Mouse (Mus musculus) embryonic facial prominence, embryonic 12.5 days (tissue): ENCODE measurements around the gene Bmper. TPM values are rescaled to one million over a fixed set of nuclear protein-coding genes. Genes with fewer than 3 reads are reported as not detected.

ENCODE experiments used
- ATAC-seq: fragments of 200-750 bp; cut with Nextera tagmentation; 2 replicates; pipeline ENCODE4 v1.8.0; 2017; ENCODE audit not compliant: insufficient number of reproducible peaks, insufficient read depth, low FRiP score, low TSS enrichment
- H3K27ac ChIP-seq: fragments of 300-500 bp; sonication (generic); 2 replicates; pipeline ENCODE4 v1.5.1; 2016; ENCODE audit warnings: mild to moderate bottlenecking
- H3K27me3 ChIP-seq: fragments of 300-500 bp; sonication (generic); 2 replicates; pipeline ENCODE4 v1.6.1; 2016; ENCODE audit warnings: mild to moderate bottlenecking, moderate library complexity
- H3K36me3 ChIP-seq: fragments of 300-500 bp; sonication (generic); 2 replicates; pipeline ENCODE4 v1.6.1; 2016; ENCODE audit warnings: mild to moderate bottlenecking
- H3K4me1 ChIP-seq: fragments of 300-500 bp; sonication (generic); 2 replicates; pipeline ENCODE4 v1.6.1; 2016
- H3K4me2 ChIP-seq: fragments of 300-500 bp; sonication (generic); replicated peaks from 2 replicates; pipeline ENCODE4 v1.6.1; 2016; ENCODE audit warnings: mild to moderate bottlenecking, moderate library complexity
- H3K4me3 ChIP-seq: fragments of 300-500 bp; sonication (generic); 2 replicates; pipeline ENCODE4 v1.5.1; 2016; ENCODE audit warnings: mild to moderate bottlenecking
- H3K9ac ChIP-seq: fragments of 300-500 bp; sonication (generic); 2 replicates; pipeline ENCODE4 v1.6.1; 2016; ENCODE audit warnings: mild to moderate bottlenecking, moderate library complexity
- H3K9me3 ChIP-seq: fragments of 300-500 bp; sonication (generic); 2 replicates; pipeline ENCODE4 v1.6.1; 2016; ENCODE audit warnings: mild to moderate bottlenecking, moderate library complexity
- WGBS: fragments of 180-500 bp; shearing (Covaris S2); methylation state at CpG from one replicate; pipeline ENCODE4 v1.1.7; 2016; 5-methylcytosine and 5-hydroxymethylcytosine counted together
- polyA plus RNA-seq: library from polyadenylated mRNA; unstranded; fragments of >200 nt; fragmentation: Nextera tagmentation; extraction: Ambion mirVana; gene quantifications from 2 replicates; pipeline ENCODE4 v1.2.1, GENCODE M21; 2016

The Bmper gene
- polyA plus RNA-seq, 1 experiment from 2014 or later, result 23.8 TPM

DNA sequence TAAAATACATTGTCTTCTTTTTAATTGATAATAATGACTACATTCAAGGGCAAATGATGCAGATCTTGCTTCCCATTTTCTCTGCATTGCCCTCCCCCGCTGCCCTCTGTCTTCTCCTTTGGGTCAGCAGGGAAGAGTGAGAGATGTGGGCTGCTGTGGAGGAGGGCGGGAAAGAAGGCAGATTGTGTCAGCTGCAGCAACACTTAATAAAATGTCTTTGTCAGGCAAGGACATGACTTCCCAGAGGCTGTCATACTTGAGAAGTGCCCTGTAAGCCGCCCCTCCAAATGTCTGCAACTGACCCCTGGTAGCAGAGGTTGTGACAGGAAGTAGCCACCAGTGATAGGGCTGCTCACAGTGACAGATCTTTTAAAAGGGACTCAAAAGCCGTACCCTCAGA lies 83.3 kb downstream of the Bmper start:
- Histone ChIP-seq H3K4me3 (no peak overlapping the region), H3K27me3 (no peaks in the 10 kb centered on the region), H3K36me3 (no peaks in the 10 kb centered on the region), H3K9ac (no peak overlapping the region), H3K4me1 (peaks cover 5% of the 10 kb centered on the region; the same call in 1 of the 2 replicates), H3K4me2 (no peak overlapping the region), H3K9me3 (no peaks in the 10 kb centered on the region), H3K27ac (no peak overlapping the region)
- 70% methylated on average over 4 of the region's 4 CpGs for WGBS
- no peak for ATAC-seq

DNA sequence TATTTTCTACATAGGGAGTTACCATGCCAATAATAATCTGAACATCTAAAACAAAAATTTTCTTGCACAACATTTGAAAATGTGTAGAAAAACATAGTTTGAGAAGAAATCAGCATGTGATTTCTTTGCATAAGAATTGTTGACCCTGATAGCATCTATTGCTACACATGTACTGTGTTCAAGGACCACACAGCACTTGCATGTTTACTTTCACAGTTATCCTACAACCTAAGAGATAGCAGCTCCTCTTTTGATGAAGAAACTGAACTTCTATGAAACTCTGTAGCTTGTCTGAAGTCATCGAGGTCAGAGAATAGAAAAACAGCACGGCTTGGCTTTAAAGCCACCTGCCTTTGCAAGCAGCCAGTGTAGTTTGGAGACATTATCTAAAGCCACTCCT lies 85.0 kb downstream of the Bmper start:
- Histone ChIP-seq H3K9ac (no peak overlapping the region), H3K36me3 (no peaks in the 10 kb centered on the region), H3K9me3 (no peaks in the 10 kb centered on the region), H3K27ac (no peak overlapping the region), H3K4me1 (peaks cover 5% of the 10 kb centered on the region; the same call in 1 of the 2 replicates), H3K4me3 (no peak overlapping the region), H3K27me3 (no peaks in the 10 kb centered on the region), H3K4me2 (no peak overlapping the region)
- 91% methylated on average over 2 of the region's 2 CpGs for WGBS
- ATAC-seq, result no peak

DNA sequence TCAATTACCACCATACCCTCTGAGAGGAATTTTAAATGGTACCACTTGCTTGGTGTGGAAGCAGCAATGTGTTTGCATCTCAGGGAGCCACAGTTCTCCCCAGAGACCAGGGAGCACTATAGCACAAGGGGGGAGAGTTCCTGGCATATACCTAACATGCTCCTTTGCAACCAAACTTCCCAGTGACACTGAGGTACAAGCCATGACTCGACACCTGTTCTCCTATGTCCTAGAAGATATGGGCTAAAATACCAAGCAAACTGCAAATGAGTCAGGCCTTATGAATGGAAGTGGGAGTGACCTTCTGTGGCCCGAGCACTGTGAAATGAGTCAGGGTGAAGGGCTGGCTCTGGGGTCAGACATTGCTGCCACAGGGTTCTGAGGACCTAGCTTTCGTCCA lies 88.1 kb downstream of the Bmper start:
- 72% methylated on average over 3 of the region's 3 CpGs for WGBS
- Histone ChIP-seq H3K4me2 (no peak overlapping the region), H3K27me3 (no peaks in the 10 kb centered on the region), H3K4me3 (no peak overlapping the region), H3K9ac (no peak overlapping the region), H3K4me1 (peaks cover 5% of the 10 kb centered on the region; the same call in 1 of the 2 replicates), H3K27ac (no peak overlapping the region), H3K9me3 (no peaks in the 10 kb centered on the region), H3K36me3 (no peaks in the 10 kb centered on the region)
- ATAC-seq, result no peak

DNA sequence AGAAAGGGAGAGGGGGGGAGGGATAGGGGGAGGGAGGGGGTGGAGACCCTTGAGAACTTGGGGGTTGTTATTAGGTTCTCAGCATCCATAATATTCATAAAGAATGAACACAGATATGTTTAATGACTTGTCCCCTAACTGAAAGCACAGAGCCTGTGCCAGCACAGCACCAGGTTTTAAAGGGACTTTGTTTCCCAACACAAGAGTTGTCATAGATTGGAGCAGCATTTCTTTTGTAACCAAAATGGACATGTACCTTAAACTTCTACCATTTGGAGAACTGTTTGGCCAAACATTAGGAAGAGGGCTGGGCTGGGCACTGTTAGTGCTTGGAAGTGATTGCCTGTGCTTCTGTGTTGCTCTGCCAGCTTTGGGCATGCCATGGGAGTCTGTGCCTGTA lies 89.1 kb downstream of the Bmper start:
- Histone ChIP-seq H3K27me3 (no peaks in the 10 kb centered on the region), H3K9ac (no peak overlapping the region), H3K36me3 (no peaks in the 10 kb centered on the region), H3K4me1 (peaks cover 5% of the 10 kb centered on the region; the same call in 1 of the 2 replicates), H3K27ac (no peak overlapping the region), H3K4me3 (no peak overlapping the region), H3K9me3 (no peaks in the 10 kb centered on the region), H3K4me2 (no peak overlapping the region)
- no peak for ATAC-seq

DNA sequence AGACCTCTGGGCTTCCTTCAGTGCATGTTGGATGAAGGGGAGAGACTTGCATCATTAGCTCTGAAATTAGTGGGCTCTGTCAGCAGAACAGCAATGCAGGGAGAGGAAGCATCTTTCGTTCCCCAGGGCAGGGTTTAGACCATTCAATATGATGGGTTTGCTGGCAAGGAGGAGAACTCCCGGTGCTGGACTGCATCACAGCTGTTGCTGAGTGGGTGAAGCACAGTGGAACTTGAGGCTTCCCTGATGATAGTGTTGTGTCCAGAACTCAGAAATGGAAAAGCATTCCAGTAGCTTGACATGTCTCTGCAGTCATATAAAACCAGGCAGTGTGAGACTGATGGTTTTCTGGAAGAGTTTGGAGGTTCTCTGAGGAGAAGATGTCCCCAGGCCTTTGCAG lies 90.0 kb downstream of the Bmper start:
- H3K27me3 ChIP-seq, result no peaks in the 10 kb centered on the region
- no peak for ATAC-seq

DNA sequence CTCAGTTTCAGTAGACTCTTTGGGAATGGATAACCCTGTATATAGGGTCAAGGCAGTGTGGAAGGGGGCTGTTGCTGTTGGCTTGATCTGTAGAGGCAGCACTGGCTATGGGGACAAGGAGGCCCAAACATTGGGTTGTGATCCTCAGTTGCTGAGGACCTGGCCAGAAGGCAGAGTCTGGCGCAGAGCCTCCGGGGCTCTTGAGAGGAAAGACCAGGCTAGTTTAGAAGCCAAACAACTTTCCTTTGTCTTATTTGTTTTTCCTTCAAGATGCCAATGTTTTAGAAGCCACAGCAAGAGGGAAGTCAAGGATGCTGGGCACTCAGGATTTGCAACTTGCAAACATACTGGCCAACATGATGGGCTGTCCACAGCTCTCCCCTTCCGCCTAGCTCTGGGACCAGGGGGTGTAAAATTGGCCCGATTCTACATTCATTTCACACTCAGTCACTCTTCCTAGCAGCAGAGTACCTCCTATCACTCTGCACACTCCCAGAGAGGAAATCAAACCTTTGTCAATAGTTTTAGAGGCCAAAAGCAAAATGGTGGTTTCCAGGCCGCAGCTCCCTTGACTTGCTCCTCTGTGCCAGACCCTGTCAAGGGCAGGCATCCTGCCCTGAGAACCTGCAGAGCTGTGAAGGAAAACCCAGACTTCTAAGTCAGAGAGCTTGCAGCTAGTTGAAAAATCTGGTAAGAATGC lies 92.9 kb downstream of the Bmper start:
- Histone ChIP-seq H3K4me1 (no peaks in the 10 kb centered on the region; the same call in 1 of the 2 replicates), H3K4me2 (no peak overlapping the region), H3K36me3 (no peaks in the 10 kb centered on the region), H3K27me3 (no peaks in the 10 kb centered on the region), H3K9ac (no peak overlapping the region), H3K4me3 (no peak overlapping the region), H3K9me3 (no peaks in the 10 kb centered on the region), H3K27ac (no peak overlapping the region)
- WGBS, result 92% methylated on average over 5 of the region's 5 CpGs
- ATAC-seq, result no peak

More for the DNA sequence above, 90.0 kb downstream of the Bmper start:
- Histone ChIP-seq H3K4me2 (no peak overlapping the region), H3K36me3 (no peaks in the 10 kb centered on the region), H3K9me3 (no peaks in the 10 kb centered on the region), H3K4me3 (no peak overlapping the region), H3K9ac (no peak overlapping the region), H3K27ac (no peak overlapping the region), H3K4me1 (peaks cover 5% of the 10 kb centered on the region; the same call in 1 of the 2 replicates)
- WGBS, result 69% methylated on average over 2 of the region's 2 CpGs

DNA sequence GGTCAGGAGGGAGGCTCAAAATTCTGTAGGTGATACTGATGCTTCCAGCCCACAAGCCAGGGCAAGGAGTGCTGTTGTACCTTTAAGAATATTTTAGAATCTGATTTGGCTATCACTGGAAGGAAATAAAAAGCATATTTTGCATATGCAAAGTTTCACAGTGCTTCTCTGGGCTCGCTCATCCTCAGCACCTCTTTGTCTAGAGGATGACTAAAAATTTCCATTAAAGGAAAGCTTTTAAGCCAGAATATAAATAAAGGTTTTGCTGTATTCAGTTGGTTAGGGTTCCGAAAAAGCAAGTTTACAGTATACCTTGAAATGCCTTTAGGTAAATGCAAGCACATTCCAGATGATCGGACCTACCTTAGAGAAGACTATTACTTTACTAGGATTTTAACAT lies 105.0 kb downstream of the Bmper start:
- Histone ChIP-seq H3K27me3 (no peaks in the 10 kb centered on the region), H3K9me3 (no peaks in the 10 kb centered on the region), H3K4me2 (no peak overlapping the region), H3K27ac (no peak overlapping the region), H3K4me1 (0 out of 2 replicates have a peak, but pooled peaks cover 3% of the 10 kb centered on the region), H3K36me3 (no peaks in the 10 kb centered on the region), H3K9ac (no peak overlapping the region), H3K4me3 (no peak overlapping the region)
- no peak for ATAC-seq
- WGBS, result 67% methylated on average over 3 of the region's 3 CpGs

DNA sequence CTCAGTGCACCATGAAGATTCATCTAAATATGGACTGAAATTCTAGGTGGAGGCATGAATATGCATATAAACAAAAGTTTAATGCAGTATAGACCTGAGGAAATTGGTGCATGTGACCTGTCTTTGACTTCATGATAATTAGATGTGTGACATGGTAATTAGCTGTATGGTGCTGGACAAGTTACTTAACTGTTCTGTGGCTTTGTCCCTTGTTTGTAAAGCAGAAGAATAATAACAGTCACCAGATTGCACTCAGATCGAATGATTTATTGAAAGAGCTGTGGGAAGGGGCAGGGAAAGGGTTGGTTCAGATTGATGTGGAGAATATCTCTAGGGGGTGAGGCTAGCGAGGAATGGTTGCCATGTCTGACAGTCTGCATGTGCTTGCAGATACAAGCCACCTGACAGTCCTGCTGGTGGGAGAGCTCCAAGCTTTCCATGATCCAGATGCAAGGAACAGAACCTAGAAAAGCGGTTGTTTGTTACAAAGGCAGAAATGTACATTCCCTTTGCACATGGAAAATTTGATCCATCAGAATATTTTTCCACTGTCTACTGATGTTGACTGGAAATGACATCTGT lies 110.3 kb downstream of the Bmper start:
- 69% methylated on average over 3 of the region's 3 CpGs for WGBS

DNA sequence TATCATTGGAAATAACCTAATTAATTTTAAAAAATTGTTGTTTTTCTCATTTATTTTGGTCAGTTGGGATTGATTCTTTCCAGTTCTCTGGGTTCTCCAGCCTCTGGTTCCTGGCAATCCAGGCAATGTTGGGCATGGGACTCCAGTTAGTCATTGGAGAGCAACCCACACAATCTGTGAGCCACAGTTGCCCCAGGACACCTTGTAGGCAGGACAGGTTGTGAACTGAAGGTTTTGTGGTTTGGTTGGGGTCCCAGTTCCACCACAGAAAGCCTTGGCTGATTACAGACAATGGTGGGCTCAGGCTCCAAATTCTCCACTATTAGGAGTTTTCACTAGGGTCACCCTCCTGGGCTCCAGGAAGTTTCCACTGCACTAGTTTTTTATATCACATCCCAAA lies 117.7 kb downstream of the Bmper start:
- Histone ChIP-seq H3K4me3 (no peak overlapping the region), H3K27me3 (no peaks in the 10 kb centered on the region), H3K9me3 (no peaks in the 10 kb centered on the region), H3K4me1 (no peaks in the 10 kb centered on the region), H3K27ac (no peak overlapping the region), H3K36me3 (no peaks in the 10 kb centered on the region), H3K9ac (no peak overlapping the region), H3K4me2 (no peak overlapping the region)
- no peak for ATAC-seq

More for the DNA sequence above, 110.3 kb downstream of the Bmper start:
- Histone ChIP-seq H3K4me2 (no peak overlapping the region), H3K9ac (no peak overlapping the region), H3K4me3 (no peak overlapping the region), H3K27me3 (no peaks in the 10 kb centered on the region), H3K9me3 (no peaks in the 10 kb centered on the region), H3K4me1 (no peaks in the 10 kb centered on the region; the same call in 1 of the 2 replicates), H3K36me3 (no peaks in the 10 kb centered on the region), H3K27ac (no peak overlapping the region)
- no peak for ATAC-seq

DNA sequence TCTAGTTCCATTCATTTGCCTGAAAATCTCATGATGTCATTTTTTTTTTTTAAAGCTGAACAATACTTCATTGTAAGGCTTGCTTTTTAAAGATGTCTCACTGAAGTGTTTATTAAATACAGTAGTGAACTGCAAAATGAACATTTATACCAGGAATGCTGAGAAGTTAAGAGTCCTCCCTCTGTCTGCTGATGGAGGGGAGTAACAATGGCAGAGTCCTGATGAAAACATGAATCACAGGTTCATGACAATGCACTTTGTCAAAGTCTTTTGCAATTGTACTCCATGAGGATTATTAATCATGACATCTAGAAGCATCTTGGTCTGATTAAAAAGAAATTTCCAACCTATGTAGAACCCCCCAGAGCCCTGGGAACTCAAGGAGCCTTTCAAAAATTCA lies 118.4 kb downstream of the Bmper start:
- Histone ChIP-seq H3K9ac (no peak overlapping the region), H3K36me3 (no peaks in the 10 kb centered on the region), H3K4me1 (no peaks in the 10 kb centered on the region), H3K27me3 (no peaks in the 10 kb centered on the region), H3K9me3 (no peaks in the 10 kb centered on the region), H3K4me2 (no peak overlapping the region), H3K27ac (no peak overlapping the region), H3K4me3 (no peak overlapping the region)
- ATAC-seq, result no peak

DNA sequence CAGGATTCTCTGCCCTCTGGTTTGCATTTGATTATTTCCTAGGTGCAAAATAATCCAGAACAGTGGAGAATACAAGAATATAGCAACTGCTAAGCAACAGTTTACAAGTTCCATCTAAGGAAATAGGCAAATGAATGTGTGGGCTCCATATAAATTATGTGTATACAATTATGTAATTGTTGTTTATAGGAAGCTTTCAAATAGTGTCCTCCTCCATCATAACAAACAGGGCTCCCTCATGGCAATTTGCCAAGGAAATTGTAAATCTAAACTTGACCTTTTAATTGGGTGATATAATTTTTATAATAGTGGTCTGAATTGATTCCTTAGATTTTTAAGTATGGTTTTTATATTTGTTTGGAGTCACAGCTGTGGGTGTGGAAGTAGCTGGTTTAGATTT lies 121.5 kb downstream of the Bmper start:
- no peaks in the 10 kb centered on the region for H3K4me1 ChIP-seq
- H3K27ac ChIP-seq, result no peak overlapping the region
- H3K27me3 ChIP-seq, result no peaks in the 10 kb centered on the region
- H3K4me3 ChIP-seq, result no peak overlapping the region
- no peak overlapping the region for H3K9ac ChIP-seq
- H3K36me3 ChIP-seq, result no peaks in the 10 kb centered on the region
- ATAC-seq, result no peak
- no peaks in the 10 kb centered on the region for H3K9me3 ChIP-seq
- H3K4me2 ChIP-seq, result no peak overlapping the region

DNA sequence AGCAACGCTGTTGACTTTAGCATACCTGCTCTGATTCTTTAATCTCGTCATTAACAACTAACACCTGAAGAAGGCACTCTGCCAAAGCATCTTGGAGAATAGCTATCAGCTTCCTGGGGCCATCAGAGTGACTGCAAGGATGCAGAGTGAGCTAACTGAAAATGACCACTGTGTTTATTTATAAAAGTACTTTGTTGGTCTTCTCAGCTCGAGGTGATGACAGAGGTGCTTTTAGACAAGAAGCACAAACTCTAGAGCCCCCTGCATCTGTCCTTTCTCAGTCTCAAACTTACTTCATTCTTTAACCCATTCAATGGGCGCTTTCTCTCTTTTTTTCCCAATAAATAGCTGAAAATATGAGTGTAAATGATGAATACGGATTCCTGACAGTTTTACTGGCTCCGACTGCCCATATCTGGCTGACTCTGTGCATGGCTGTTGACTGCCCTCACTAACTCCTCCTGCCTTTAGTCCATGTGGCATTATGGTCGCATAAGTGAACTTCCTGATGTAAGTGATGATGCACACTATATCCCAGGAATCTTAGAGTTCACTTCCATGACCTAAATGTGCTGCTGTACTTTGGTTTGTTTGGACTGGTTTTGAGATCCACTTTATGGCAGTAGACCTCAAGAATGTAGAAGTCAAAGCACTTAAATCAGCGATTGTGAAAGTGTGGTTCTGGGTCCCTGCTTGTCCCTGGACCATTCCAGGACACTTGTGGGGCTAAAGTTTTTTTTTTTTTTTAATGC lies 122.4 kb downstream of the Bmper start:
- H3K4me1 ChIP-seq, result no peaks in the 10 kb centered on the region
- H3K9me3 ChIP-seq, result no peaks in the 10 kb centered on the region
- H3K27ac ChIP-seq, result no peak overlapping the region
- no peaks in the 10 kb centered on the region for H3K27me3 ChIP-seq
- no peak overlapping the region for H3K4me3 ChIP-seq
- H3K9ac ChIP-seq, result no peak overlapping the region
- H3K36me3 ChIP-seq, result no peaks in the 10 kb centered on the region
- no peak for ATAC-seq
- H3K4me2 ChIP-seq, result no peak overlapping the region
- WGBS, result 70% methylated on average over 8 of the region's 8 CpGs
